17 mouse cellular contexts compared by ENCODE assay signal in the genomic region with DNA sequence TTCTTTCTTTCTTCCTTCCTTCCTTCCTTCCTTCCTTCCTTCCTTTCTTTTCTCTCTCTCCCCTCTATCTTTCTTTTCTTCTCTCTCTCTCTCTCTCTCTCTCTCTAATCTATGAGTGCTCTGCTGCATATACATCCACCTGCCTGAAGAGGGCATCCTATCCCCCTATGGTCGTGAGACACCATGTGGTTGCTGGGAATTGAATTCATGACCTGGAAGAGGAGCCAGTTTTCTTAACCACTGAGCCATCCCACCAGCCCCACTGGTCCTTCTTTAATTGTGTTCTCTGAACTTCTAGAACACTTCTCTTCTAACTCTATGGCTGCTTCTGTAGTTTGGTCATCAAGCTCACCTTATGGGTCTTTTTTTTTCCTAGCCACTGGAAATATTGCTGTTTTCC.
A peak's percentile ranks its signal among the peaks of the same experiment; 100 is the strongest.
DNase-seq lines count a peak whose midpoint lies in the region; ATAC-seq and TF ChIP-seq lines count a peak whose summit lies in the region.
"Had no signal": no experiment of that assay in that cellular context is flagged by ENCODE, and none has a peak within 500 bp of the region (broad histone marks: within the 10 kb centered on the region; RNA-seq: fewer than 3 reads in every experiment).

No protein-coding gene starts in this region.

- no peaks in the 10 kb centered on the region for H3K27me3 ChIP-seq in kidney, postnatal 0 days (ENCODE audit: insufficient read depth, low read length)
- H3K27me3 ChIP-seq: limb, embryonic 15.5 days had no signal

- 12% methylated on average over 1 of the region's 1 CpGs for WGBS in kidney, postnatal 0 days
- WGBS in bone marrow, adult 2 months = 0% methylated on average over 1 of the region's 1 CpGs

- no peak overlapping the region for H3K9ac ChIP-seq in kidney, postnatal 0 days (ENCODE audit: low read depth, low read length)
- H3K9ac ChIP-seq: embryonic facial prominence, embryonic 13.5 days; limb, embryonic 15.5 days had no signal

- no peak overlapping the region for H3K27ac ChIP-seq in gastrocnemius, adult 2 months
- no peak overlapping the region for H3K27ac ChIP-seq in kidney, postnatal 0 days
- H3K27ac ChIP-seq in bone marrow, adult 2 months (ENCODE audit: control insufficient read depth, insufficient read depth, low read depth, low read length, poor library complexity) = no peak overlapping the region
- H3K27ac ChIP-seq: embryonic facial prominence, embryonic 13.5 days; forebrain, embryonic 10.5 days; limb, embryonic 15.5 days had no signal

- DNase-seq in gastrocnemius, adult 2 months = no peak
- no peak for DNase-seq in gastrocnemius, postnatal 25 days
- no peak for DNase-seq in kidney, postnatal 0 days (ENCODE audit: low spot score)
- no peak for DNase-seq in kidney, adult 8-10 months
- DNase-seq in A20 (ENCODE audit: low read depth, low spot score) = peak; percentile 14
- DNase-seq in urinary bladder, adult 2 months (ENCODE audit: low spot score) = no peak
- DNase-seq in Muller cell, postnatal 12 days (ENCODE audit: inconsistent ontology term) = no peak
- DNase-seq: cerebellum, adult 11 months; cerebellum, postnatal 36 days; kidney, postnatal 10 days; lung, postnatal 14 days; spleen, adult 18-20 months; thymus, postnatal 14 days had no signal

- no peak for ATAC-seq in kidney, postnatal 0 days (replicated peaks; ENCODE audit: low FRiP score, low read depth)

- H3K36me3 ChIP-seq in kidney, postnatal 0 days (ENCODE audit: insufficient read depth, low read length) = no peaks in the 10 kb centered on the region
- H3K36me3 ChIP-seq: embryonic facial prominence, embryonic 13.5 days; forebrain, embryonic 10.5 days; limb, embryonic 15.5 days had no signal

- H3K4me3 ChIP-seq in gastrocnemius, adult 2 months = no peak overlapping the region
- no peak overlapping the region for H3K4me3 ChIP-seq in kidney, postnatal 0 days (replicated peaks; ENCODE audit: low read depth, low read length)
- no peak overlapping the region for H3K4me3 ChIP-seq in bone marrow, adult 2 months (replicated peaks; ENCODE audit: control insufficient read depth, low read depth, low read length)
- H3K4me3 ChIP-seq: embryonic facial prominence, embryonic 13.5 days; forebrain, embryonic 10.5 days; limb, embryonic 15.5 days had no signal

- TF ChIP-seq POLR2A in bone marrow, adult 2 months (IDR thresholded peaks at IDR 0.05; ENCODE audit: borderline replicate concordance, control insufficient read depth, low read depth, low read length) = no peak

- no peaks in the 10 kb centered on the region for H3K4me1 ChIP-seq in kidney, postnatal 0 days (replicated peaks; ENCODE audit: insufficient read depth, low read length)
- no peaks in the 10 kb centered on the region; the same call in 1 of the 2 replicates for H3K4me1 ChIP-seq in bone marrow, adult 2 months (ENCODE audit: control insufficient read depth, insufficient read depth, low read length)

- intact Hi-C loops in gastrocnemius, adult 2 months (cut with DNase I) = no loop called here

- peak; percentile 15; the same call in 1 of the 2 replicates for TF ChIP-seq CTCF in gastrocnemius, adult 2 months (IDR thresholded peaks at IDR 0.05)
- peak; percentile 36; the same call in 1 of the 2 replicates for TF ChIP-seq CTCF in kidney, postnatal 0 days (IDR thresholded peaks at IDR 0.05; ENCODE audit: low read depth)
- peak; percentile 20; the same call in 1 of the 2 replicates for TF ChIP-seq CTCF in bone marrow, adult 2 months (IDR thresholded peaks at IDR 0.05; ENCODE audit: control insufficient read depth, insufficient read depth, low read length)

- H3K4me2 ChIP-seq in kidney, postnatal 0 days (ENCODE audit: low read length) = no peak overlapping the region
- H3K4me2 ChIP-seq: embryonic facial prominence, embryonic 13.5 days; limb, embryonic 15.5 days had no signal

- H3K9me3 ChIP-seq in kidney, postnatal 0 days (replicated peaks; ENCODE audit: low read length) = no peaks in the 10 kb centered on the region
- H3K9me3 ChIP-seq: embryonic facial prominence, embryonic 13.5 days; forebrain, embryonic 10.5 days; limb, embryonic 15.5 days had no signal
